Mouse (Mus musculus) megakaryocyte, embryonic 14.5 days (primary cell): ENCODE measurements around the gene Actrt3. TPM values are rescaled to one million over a fixed set of nuclear protein-coding genes. Genes with fewer than 3 reads are reported as not detected.

Experiments used
- H3K27me3 ChIP-seq: replicated peaks from 2 replicates; pipeline ENCODE3; 2012; ENCODE audit warnings: inconsistent platforms
- H3K36me3 ChIP-seq: replicated peaks from 2 replicates; pipeline ENCODE3; 2012; ENCODE audit warnings: low read length, inconsistent platforms, mixed read lengths
- H3K4me1 ChIP-seq: 2 replicates; pipeline ENCODE4 v1.6.1; 2012; ENCODE audit warnings: inconsistent platforms
- H3K4me3 ChIP-seq: replicated peaks from 2 replicates; pipeline ENCODE3; 2012; ENCODE audit warnings: moderate library complexity, mild to moderate bottlenecking, inconsistent platforms
- H3K9me3 ChIP-seq: 2 replicates; pipeline ENCODE4 v1.6.1; 2012; ENCODE audit warnings: inconsistent platforms
- FLI1 ChIP-seq: IDR thresholded peaks from 2 replicates; pipeline ENCODE4 v1.6.1; 2012; ENCODE audit warnings: low read length, inconsistent platforms, mixed read lengths
- GATA1 ChIP-seq: IDR thresholded peaks from 3 replicates; pipeline ENCODE4 v1.6.1; 2012; ENCODE audit warnings: mixed read lengths, low read length, inconsistent platforms, borderline replicate concordance
- polyA plus RNA-seq: library from polyadenylated mRNA; stranded (reverse); fragments of >175 nt; gene quantifications from 2 replicates; pipeline ENCODE4 v1.2.3, GENCODE M21; 2012; ENCODE audit warnings: low replicate concordance; ENCODE audit not compliant: insufficient read depth

Actrt3 gene
- polyA plus RNA-seq = not detected in 2 replicates

GRCm38 (mm10) chr3:30599711-30600545 lies at the start of gene Actrt3:
Gene Actrt3, minus strand, starts transcription at chr3:30599939.
- peak within 1 kb of the TSS; percentile 99 for H3K4me3 ChIP-seq
- TF ChIP-seq GATA1 = no peak
- no peak for TF ChIP-seq FLI1
- peaks cover 38% of the 10 kb centered on the region for H3K4me1 ChIP-seq
- H3K36me3 ChIP-seq = peaks cover 12% of the 10 kb centered on the region
- peaks cover 4% of the 10 kb centered on the region for H3K27me3 ChIP-seq
- H3K9me3 ChIP-seq = no peaks in the 10 kb centered on the region

- Histone ChIP-seq H3K27me3 (peaks cover 46% of the 10 kb centered on the region), H3K4me3 (no peak overlapping the region), H3K36me3 (no peaks in the 10 kb centered on the region), H3K9me3 (no peaks in the 10 kb centered on the region), H3K4me1 (peaks cover 20% of the 10 kb centered on the region)
- TF ChIP-seq FLI1 = no peak
- no peak for TF ChIP-seq GATA1
These were observed 48.7 kb upstream of the Actrt3 start for GRCm38 (mm10) chr3:30648466-30648865.

GRCm38 (mm10) chr3:30647440-30648090 lies 47.8 kb upstream of the Actrt3 start, which contains the start of gene Lrrc34:
Gene Lrrc34, minus strand, starts transcription at chr3:30647869.
- Histone ChIP-seq H3K4me1 (peaks cover 20% of the 10 kb centered on the region), H3K9me3 (no peaks in the 10 kb centered on the region), H3K27me3 (peaks cover 46% of the 10 kb centered on the region), H3K36me3 (no peaks in the 10 kb centered on the region), H3K4me3 (peak within 1 kb of the TSS; percentile 83)
- TF ChIP-seq GATA1 (no peak), FLI1 (no peak)

GRCm38 (mm10) chr3:30646761-30647160 lies 47.0 kb upstream of the Actrt3 start:
- TF ChIP-seq GATA1 (no peak), FLI1 (no peak)
- no peaks in the 10 kb centered on the region for H3K36me3 ChIP-seq
- peaks cover 20% of the 10 kb centered on the region for H3K4me1 ChIP-seq
- H3K4me3 ChIP-seq = no peak overlapping the region
- H3K9me3 ChIP-seq = no peaks in the 10 kb centered on the region
- peaks cover 42% of the 10 kb centered on the region for H3K27me3 ChIP-seq

- no peaks in the 10 kb centered on the region for H3K9me3 ChIP-seq
- H3K36me3 ChIP-seq = no peaks in the 10 kb centered on the region
- TF ChIP-seq GATA1 (no peak), FLI1 (no peak)
- no peak within 1 kb of the TSS for H3K4me3 ChIP-seq
- H3K4me1 ChIP-seq = peaks cover 10% of the 10 kb centered on the region
- H3K27me3 ChIP-seq = peaks cover 18% of the 10 kb centered on the region
These were observed 44.5 kb upstream of the Actrt3 start, which contains the start of gene Lrriq4 for GRCm38 (mm10) chr3:30644207-30644606. Gene Lrriq4, plus strand, starts transcription at chr3:30644507.

GRCm38 (mm10) chr3:30635629-30636028 lies 35.9 kb upstream of the Actrt3 start:
- TF ChIP-seq FLI1 = no peak
- TF ChIP-seq GATA1 = no peak
- peaks cover 5% of the 10 kb centered on the region; the same call in 1 of the 2 replicates for H3K4me1 ChIP-seq
- H3K9me3 ChIP-seq = peaks cover 2% of the 10 kb centered on the region; the same call in 1 of the 2 replicates
- H3K4me3 ChIP-seq = no peak overlapping the region
- H3K36me3 ChIP-seq = no peaks in the 10 kb centered on the region
- H3K27me3 ChIP-seq = no peaks in the 10 kb centered on the region

GRCm38 (mm10) chr3:30633681-30634080 lies 33.9 kb upstream of the Actrt3 start:
- Histone ChIP-seq H3K9me3 (peaks cover 2% of the 10 kb centered on the region; the same call in 1 of the 2 replicates), H3K36me3 (no peaks in the 10 kb centered on the region), H3K4me1 (peaks cover 5% of the 10 kb centered on the region; the same call in 1 of the 2 replicates), H3K4me3 (no peak overlapping the region), H3K27me3 (no peaks in the 10 kb centered on the region)
- no peak for TF ChIP-seq GATA1
- TF ChIP-seq FLI1 = no peak

GRCm38 (mm10) chr3:30620132-30620531 lies 20.4 kb upstream of the Actrt3 start:
- no peaks in the 10 kb centered on the region for H3K27me3 ChIP-seq
- H3K9me3 ChIP-seq = no peaks in the 10 kb centered on the region
- H3K4me3 ChIP-seq = no peak overlapping the region
- H3K4me1 ChIP-seq = peaks cover 15% of the 10 kb centered on the region
- TF ChIP-seq FLI1 = no peak
- TF ChIP-seq GATA1 = no peak
- H3K36me3 ChIP-seq = peaks cover 70% of the 10 kb centered on the region

- Histone ChIP-seq H3K36me3 (peaks cover 95% of the 10 kb centered on the region), H3K9me3 (no peaks in the 10 kb centered on the region), H3K4me3 (no peak overlapping the region), H3K27me3 (no peaks in the 10 kb centered on the region), H3K4me1 (peaks cover 58% of the 10 kb centered on the region)
- TF ChIP-seq GATA1 (no peak), FLI1 (no peak)
These were observed 11.2 kb upstream of the Actrt3 start for GRCm38 (mm10) chr3:30610930-30611329.
